Mouse (Mus musculus) kidney, postnatal 25 days (tissue): Measurements from ENCODE around the gene Gbp2b.

Experiments
- DNase-seq, 2 experiments: peaks; one replicate each; pipeline ENCODE4 v3.0.0; 2021; ENCODE audit warnings: mixed read lengths in 2 of 2

The Gbp2b gene

GRCm38 (mm10) chr3:142620956-142621562, 26.4 kb downstream of the Gbp2b start:
- no peak for DNase-seq

- no peak for DNase-seq
Observed at GRCm38 (mm10) chr3:142630385-142630784, 35.7 kb downstream of the Gbp2b start.

GRCm38 (mm10) chr3:142640201-142640600, 45.6 kb downstream of the Gbp2b start:
- peak; percentile 71 to 94 for DNase-seq

GRCm38 (mm10) chr3:142645949-142646348, 51.3 kb downstream of the Gbp2b start:
- peak; percentile 67 to 86 for DNase-seq

- peak in 1 of 2 experiments; percentile 3 for DNase-seq
Observed at GRCm38 (mm10) chr3:142647836-142648235, 53.2 kb downstream of the Gbp2b start.

- DNase-seq, result no peak
Observed at GRCm38 (mm10) chr3:142650205-142650604, 55.6 kb downstream of the Gbp2b start.

- DNase-seq, result no peak
Observed at GRCm38 (mm10) chr3:142664723-142665122, 70.1 kb downstream of the Gbp2b start.
